Mouse (Mus musculus) lung, embryonic 16.5 days (tissue): Measurements from ENCODE around the gene Pik3r4. TPM values are rescaled to one million over a fixed set of nuclear protein-coding genes. Genes with fewer than 3 reads are reported as not detected.

ENCODE experiments used
- ATAC-seq: fragments of 200-750 bp; cut with Nextera tagmentation; 2 replicates; pipeline ENCODE4 v1.8.0; 2017; ENCODE audit warnings: low read depth, mild to moderate bottlenecking, moderate library complexity
- H3K27ac ChIP-seq: fragments of 300-500 bp; sonication (generic); 2 replicates; pipeline ENCODE4 v1.5.1; 2014; ENCODE audit warnings: mild to moderate bottlenecking, control low read depth, low read length
- H3K27me3 ChIP-seq: fragments of 300-500 bp; sonication (generic); 2 replicates; pipeline ENCODE4 v1.6.1; 2014; ENCODE audit warnings: low read depth, low read length, mixed read lengths; ENCODE audit not compliant: control insufficient read depth, insufficient read depth
- H3K36me3 ChIP-seq: fragments of 300-500 bp; sonication (generic); 2 replicates; pipeline ENCODE4 v1.6.1; 2014; ENCODE audit warnings: low read length; ENCODE audit not compliant: control insufficient read depth, insufficient read depth
- H3K4me1 ChIP-seq: fragments of 300-500 bp; sonication (generic); replicated peaks from 2 replicates; pipeline ENCODE4 v1.6.1; 2014; ENCODE audit warnings: low read length, mixed read lengths; ENCODE audit not compliant: control insufficient read depth, insufficient read depth
- H3K4me2 ChIP-seq: fragments of 300-500 bp; sonication (generic); 2 replicates; pipeline ENCODE4 v1.6.1; 2014; ENCODE audit warnings: low read depth, low read length, control low read depth
- H3K4me3 ChIP-seq: fragments of 300-500 bp; sonication (generic); 2 replicates; pipeline ENCODE4 v1.5.1; 2014; ENCODE audit warnings: mild to moderate bottlenecking, low read length, control low read depth
- H3K9ac ChIP-seq: fragments of 300-500 bp; sonication (generic); 2 replicates; pipeline ENCODE4 v1.6.1; 2014; ENCODE audit warnings: low read length, control low read depth
- H3K9me3 ChIP-seq: fragments of 300-500 bp; sonication (generic); 2 replicates; pipeline ENCODE4 v1.6.1; 2016; ENCODE audit warnings: low read length; ENCODE audit not compliant: control insufficient read depth
- WGBS: fragments of 180-500 bp; shearing (Covaris S2); extraction: QIAGEN DNeasy Blood & Tissue Kit; methylation state at CpG from one replicate; pipeline ENCODE4 v1.1.7; 2014; 5-methylcytosine and 5-hydroxymethylcytosine counted together
- polyA plus RNA-seq: library from polyadenylated mRNA; unstranded; fragments of >200 nt; fragmentation: Nextera tagmentation; extraction: Ambion mirVana; gene quantifications from 2 replicates; pipeline ENCODE4 v1.2.1, GENCODE M21; 2015

Pik3r4 gene
- polyA plus RNA-seq, 1 experiment from 2014 or later, result 20.0 TPM

DNA sequence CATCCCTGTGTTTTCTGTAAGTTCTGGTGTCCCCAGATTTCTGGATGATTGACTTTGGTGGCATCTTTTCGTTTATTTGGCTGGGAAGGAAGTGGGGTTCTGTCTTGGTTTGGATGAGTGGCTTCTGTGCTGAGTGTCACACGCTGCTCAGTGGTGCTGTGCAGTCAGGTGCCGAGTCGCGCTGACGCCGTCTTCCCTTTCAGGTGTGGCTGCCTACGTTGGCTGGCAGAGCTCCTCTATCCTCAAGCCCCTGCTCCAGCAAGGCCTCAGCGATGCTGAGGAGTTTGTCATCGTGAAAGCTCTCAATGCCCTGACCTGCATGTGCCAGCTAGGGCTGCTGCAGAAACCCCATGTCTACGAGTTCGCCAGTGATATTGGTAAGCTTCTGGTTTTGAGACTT is 15.4 kb downstream of the Pik3r4 start:
- H3K4me1 ChIP-seq, result no peaks in the 10 kb centered on the region
- H3K4me2 ChIP-seq, result no peak overlapping the region
- ATAC-seq, result no peak
- H3K4me3 ChIP-seq, result no peak overlapping the region
- no peaks in the 10 kb centered on the region for H3K27me3 ChIP-seq
- H3K27ac ChIP-seq, result no peak overlapping the region
- H3K9me3 ChIP-seq, result no peaks in the 10 kb centered on the region
- H3K36me3 ChIP-seq, result peaks cover 22% of the 10 kb centered on the region
- no peak overlapping the region for H3K9ac ChIP-seq
- 95% methylated on average over 12 of the region's 12 CpGs for WGBS

DNA sequence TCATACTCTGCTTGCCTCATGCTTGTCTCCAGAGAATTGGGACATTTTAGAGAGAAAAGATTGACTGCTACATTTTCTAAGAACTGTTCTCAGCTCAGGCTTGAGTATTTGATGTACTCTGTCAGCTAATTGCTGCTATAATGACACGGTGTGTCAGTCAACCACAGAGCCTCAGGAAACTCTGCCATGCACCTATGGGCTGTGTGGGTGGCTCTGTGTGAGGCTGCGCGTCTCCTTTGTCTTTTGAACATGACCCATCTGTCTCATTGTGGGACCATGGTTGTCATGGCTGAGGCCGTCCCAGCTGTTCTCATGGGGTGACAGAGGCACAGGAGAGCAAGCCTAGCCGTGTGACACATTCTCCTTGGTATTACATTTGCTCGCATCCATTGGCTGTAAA is 17.1 kb downstream of the Pik3r4 start:
- WGBS, result 93% methylated on average over 6 of the region's 6 CpGs
- H3K9me3 ChIP-seq, result no peaks in the 10 kb centered on the region
- no peak overlapping the region for H3K9ac ChIP-seq
- H3K4me2 ChIP-seq, result no peak overlapping the region
- H3K4me3 ChIP-seq, result no peak overlapping the region
- no peak overlapping the region for H3K27ac ChIP-seq
- H3K4me1 ChIP-seq, result no peaks in the 10 kb centered on the region
- no peaks in the 10 kb centered on the region for H3K27me3 ChIP-seq
- ATAC-seq, result no peak
- H3K36me3 ChIP-seq, result peaks cover 15% of the 10 kb centered on the region

DNA sequence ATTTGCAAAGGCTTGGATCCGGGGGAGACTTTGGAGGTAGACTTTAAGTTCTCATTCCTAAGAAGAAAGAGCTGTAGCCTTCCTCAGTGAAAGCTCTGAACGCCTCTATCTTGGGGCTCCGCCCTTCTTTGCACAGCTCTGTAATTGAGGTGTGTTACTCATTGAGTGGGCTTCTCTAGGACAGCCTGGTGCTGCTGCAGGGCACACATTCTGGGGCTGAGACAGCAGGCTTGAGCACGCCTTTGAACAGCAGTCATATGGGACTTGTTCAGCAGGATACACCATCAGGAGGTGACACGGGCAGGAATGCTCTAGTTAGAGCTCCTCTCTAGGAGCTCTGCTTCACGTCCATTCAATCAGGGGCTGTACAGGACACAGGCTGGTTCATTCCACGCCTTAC is 22.5 kb downstream of the Pik3r4 start:
- H3K4me1 ChIP-seq, result no peaks in the 10 kb centered on the region
- WGBS, result 75% methylated on average over 7 of the region's 7 CpGs
- no peak for ATAC-seq
- no peaks in the 10 kb centered on the region for H3K9me3 ChIP-seq
- no peak overlapping the region for H3K27ac ChIP-seq
- no peak overlapping the region for H3K4me3 ChIP-seq
- H3K27me3 ChIP-seq, result no peaks in the 10 kb centered on the region
- H3K4me2 ChIP-seq, result no peak overlapping the region
- no peak overlapping the region for H3K9ac ChIP-seq
- peaks cover 21% of the 10 kb centered on the region for H3K36me3 ChIP-seq

DNA sequence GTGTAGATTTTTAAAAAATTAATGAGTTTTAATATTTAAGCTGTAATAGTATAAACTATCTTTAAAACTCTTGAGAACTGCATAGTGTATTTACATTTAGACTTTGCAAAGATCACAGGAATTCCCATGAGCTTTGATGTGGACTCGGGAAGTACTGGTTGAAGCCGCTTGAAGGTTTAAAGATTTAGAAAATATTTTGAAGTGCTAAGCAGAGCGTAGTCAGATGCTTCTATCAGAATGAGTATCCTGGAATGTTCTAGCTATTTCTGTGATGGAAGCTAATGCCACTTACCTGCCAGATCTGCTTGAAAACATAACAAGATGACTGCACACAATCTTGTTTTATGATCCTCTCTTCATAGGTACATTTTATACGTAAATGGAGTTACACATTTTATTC is 28.1 kb downstream of the Pik3r4 start:
- no peaks in the 10 kb centered on the region for H3K9me3 ChIP-seq
- no peaks in the 10 kb centered on the region for H3K27me3 ChIP-seq
- no peak overlapping the region for H3K4me3 ChIP-seq
- peaks cover 19% of the 10 kb centered on the region for H3K36me3 ChIP-seq
- WGBS, result 48% methylated on average over 4 of the region's 4 CpGs
- peaks cover 3% of the 10 kb centered on the region; the same call in 1 of the 2 replicates for H3K4me1 ChIP-seq
- ATAC-seq, result no peak; the same call in 1 of the 2 replicates
- no peak overlapping the region; the same call in 1 of the 2 replicates for H3K27ac ChIP-seq
- H3K4me2 ChIP-seq, result no peak overlapping the region
- H3K9ac ChIP-seq, result no peak overlapping the region

DNA sequence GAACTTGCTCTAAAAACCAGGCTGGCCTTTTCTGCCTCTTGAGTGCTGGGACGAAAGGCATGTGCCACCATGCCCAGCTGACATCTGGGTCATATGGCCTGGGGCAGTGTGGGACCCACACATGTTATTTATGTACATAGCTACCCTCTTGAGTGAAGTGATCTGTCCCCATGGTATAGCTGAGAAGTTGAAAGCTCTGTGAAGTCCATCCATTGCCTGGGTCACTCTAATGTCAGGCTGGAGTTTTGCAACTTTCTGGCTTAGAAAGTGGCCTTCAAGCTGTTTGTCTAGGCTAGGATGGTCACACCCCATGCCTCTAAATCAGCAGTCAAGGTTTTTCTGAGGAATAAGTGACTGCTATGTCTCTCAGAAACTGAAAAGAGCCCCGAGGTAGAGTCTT is 29.3 kb downstream of the Pik3r4 start:
- 59% methylated on average over 2 of the region's 2 CpGs for WGBS
- no peak for ATAC-seq
- Histone ChIP-seq H3K27ac (no peak overlapping the region), H3K4me2 (no peak overlapping the region), H3K4me1 (peaks cover 3% of the 10 kb centered on the region; the same call in 1 of the 2 replicates), H3K4me3 (no peak overlapping the region), H3K9me3 (no peaks in the 10 kb centered on the region), H3K27me3 (no peaks in the 10 kb centered on the region), H3K36me3 (peaks cover 19% of the 10 kb centered on the region), H3K9ac (no peak overlapping the region)

DNA sequence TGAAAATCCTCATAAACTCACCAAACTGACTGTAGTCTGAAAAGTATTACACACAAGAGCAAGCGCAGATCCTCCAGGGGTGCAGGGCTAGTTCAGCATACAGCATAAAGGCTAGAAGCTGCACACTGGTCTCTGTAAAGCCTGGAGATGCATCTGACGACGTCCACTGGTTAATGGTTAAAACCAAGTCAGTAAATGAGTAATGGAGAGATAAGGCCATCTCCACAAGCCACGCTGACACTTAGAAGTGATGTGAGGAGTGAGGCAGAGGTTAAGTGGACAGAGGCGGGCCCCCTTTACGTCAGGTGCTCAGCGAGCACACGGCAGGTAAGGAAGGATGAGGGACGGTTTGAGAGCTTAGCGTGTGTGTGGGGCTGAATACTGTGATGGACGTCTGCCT is 33.2 kb downstream of the Pik3r4 start:
- ATAC-seq, result no peak
- H3K4me3 ChIP-seq, result no peak overlapping the region
- no peaks in the 10 kb centered on the region for H3K27me3 ChIP-seq
- H3K4me1 ChIP-seq, result peaks cover 3% of the 10 kb centered on the region; the same call in 1 of the 2 replicates
- H3K4me2 ChIP-seq, result no peak overlapping the region
- H3K36me3 ChIP-seq, result peaks cover 13% of the 10 kb centered on the region
- H3K9me3 ChIP-seq, result no peaks in the 10 kb centered on the region
- WGBS, result 49% methylated on average over 11 of the region's 11 CpGs
- no peak overlapping the region for H3K9ac ChIP-seq
- H3K27ac ChIP-seq, result no peak overlapping the region

DNA sequence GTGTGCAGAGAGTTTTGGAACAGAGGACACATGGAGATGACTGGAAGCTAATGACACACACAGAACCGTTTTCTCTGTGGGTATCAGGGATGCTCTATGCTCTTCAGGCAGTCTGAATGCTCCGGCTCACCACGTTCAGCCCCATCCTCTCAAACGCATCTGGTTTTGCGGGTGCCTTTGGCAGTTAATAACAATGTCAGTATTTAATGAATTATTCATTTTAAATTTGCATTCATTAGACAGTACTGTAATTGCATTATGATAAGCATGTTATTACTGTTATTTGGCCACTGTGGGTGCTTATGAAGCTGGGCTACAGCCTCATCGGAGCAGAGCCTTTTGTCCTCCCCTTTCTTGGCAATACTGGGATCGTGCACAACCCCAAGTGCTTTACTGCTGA is 38.6 kb downstream of the Pik3r4 start:
- no peaks in the 10 kb centered on the region for H3K27me3 ChIP-seq
- 90% methylated on average over 7 of the region's 7 CpGs for WGBS
- no peak overlapping the region for H3K9ac ChIP-seq
- ATAC-seq, result no peak
- peaks cover 20% of the 10 kb centered on the region for H3K36me3 ChIP-seq
- H3K4me3 ChIP-seq, result no peak overlapping the region
- H3K9me3 ChIP-seq, result no peaks in the 10 kb centered on the region
- H3K27ac ChIP-seq, result no peak overlapping the region
- no peaks in the 10 kb centered on the region for H3K4me1 ChIP-seq
- no peak overlapping the region for H3K4me2 ChIP-seq

DNA sequence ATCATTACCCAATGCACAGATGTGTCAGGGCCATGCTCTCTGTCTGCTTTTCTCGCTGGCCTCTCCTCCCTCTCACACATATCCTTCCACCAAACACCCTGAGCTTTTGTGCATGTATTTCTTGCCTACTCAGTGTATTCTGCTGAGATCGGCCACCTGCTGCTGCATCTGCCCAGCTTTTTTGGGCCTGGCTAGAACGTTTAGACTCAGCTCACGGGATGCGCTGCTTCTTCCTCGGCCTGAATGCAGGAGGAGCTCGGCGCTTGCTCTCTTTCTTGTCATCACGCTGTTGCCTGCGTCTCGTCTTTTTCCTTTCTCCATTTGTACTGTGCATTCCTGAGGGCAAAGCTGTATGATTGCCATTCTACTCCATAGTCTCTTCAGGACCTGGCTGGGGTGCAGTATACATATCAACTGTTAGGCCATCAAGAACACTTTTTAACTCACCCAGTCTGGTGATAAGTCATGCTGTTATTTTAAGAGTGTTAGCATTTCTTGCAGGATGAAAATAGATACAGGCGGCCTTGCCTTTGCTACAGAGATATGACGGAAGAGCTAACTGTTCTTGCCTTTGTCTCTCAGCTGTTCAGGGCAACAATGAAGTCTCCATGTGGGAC is 41.9 kb downstream of the Pik3r4 start:
- Histone ChIP-seq H3K27ac (no peak overlapping the region), H3K4me2 (no peak overlapping the region), H3K36me3 (peaks cover 26% of the 10 kb centered on the region), H3K4me1 (no peaks in the 10 kb centered on the region), H3K27me3 (no peaks in the 10 kb centered on the region), H3K4me3 (no peak overlapping the region), H3K9me3 (no peaks in the 10 kb centered on the region), H3K9ac (no peak overlapping the region)
- ATAC-seq, result no peak
- WGBS, result 85% methylated on average over 13 of the region's 13 CpGs

DNA sequence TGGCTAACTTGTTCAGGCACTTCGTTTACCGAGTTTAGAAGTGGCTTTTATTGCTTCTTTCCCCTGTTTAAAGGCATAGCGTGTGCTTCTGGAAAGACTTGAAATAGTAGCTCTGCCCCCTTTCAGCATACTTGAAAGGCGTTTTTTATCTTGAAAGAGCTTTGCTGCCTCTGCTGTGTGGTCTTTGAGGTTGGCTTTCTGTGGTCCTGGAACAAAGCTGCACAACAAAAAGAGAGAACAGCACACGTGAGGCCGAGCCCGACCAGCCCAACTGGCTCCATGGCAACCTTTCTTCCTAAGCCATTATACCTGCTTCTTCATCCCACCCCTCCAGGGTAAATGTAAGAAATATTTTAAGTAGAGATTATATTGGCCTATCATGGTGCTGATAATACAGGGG is 46.7 kb downstream of the Pik3r4 start:
- no peak for ATAC-seq
- Histone ChIP-seq H3K27ac (no peak overlapping the region), H3K4me3 (no peak overlapping the region), H3K4me2 (no peak overlapping the region), H3K9me3 (no peaks in the 10 kb centered on the region), H3K27me3 (no peaks in the 10 kb centered on the region), H3K36me3 (peaks cover 23% of the 10 kb centered on the region), H3K4me1 (no peaks in the 10 kb centered on the region), H3K9ac (no peak overlapping the region)
- 54% methylated on average over 7 of the region's 7 CpGs for WGBS

DNA sequence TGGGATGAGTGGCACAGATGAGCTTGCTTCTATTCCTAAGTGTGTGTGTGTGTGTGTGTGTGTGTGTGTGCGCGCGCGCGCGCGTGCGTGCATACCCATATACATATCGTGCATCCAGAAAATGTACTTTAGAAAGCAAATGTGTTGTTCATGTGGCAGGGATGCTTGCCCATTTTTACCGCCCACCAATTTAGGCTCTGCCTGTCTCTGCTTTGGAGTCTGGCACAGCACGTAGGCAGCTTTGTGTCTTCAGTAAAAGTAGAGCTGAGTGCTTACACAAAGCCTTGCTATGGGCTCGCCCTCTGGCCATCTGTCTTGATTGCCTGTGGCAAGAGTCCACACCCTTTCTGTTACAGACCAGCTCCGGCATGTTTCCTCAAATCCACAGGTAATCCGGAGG is 49.7 kb downstream of the Pik3r4 start:
- Histone ChIP-seq H3K9ac (no peak overlapping the region), H3K4me3 (no peak overlapping the region), H3K9me3 (no peaks in the 10 kb centered on the region), H3K4me1 (peaks cover 7% of the 10 kb centered on the region), H3K4me2 (no peak overlapping the region), H3K27ac (no peak overlapping the region), H3K27me3 (no peaks in the 10 kb centered on the region), H3K36me3 (peaks cover 2% of the 10 kb centered on the region; the same call in 1 of the 2 replicates)
- no peak for ATAC-seq
- WGBS, result 83% methylated on average over 14 of the region's 14 CpGs
